Mouse (Mus musculus): ENCODE data around the gene Ddx46.

DNA sequence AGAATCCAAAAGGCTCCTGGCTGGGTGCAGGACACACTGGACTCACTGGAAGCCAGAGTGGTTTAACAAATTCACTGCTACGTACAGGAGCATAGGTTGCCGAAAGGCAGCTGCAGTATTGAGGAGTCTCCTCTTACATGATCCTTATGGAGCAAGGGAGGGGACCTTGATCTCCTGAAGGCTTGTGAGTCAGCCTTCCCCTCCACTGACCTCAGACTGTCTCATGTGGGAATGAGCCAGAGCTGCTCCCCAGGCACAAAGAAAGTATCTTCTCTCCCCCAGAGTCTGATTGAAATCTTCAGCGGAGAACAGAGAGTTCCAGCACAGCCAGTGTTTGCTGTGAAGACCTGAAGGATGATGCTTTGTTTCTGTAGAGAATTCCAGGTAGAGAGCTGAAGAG lies 48.8 kb downstream of the Ddx46 start:
- TF ChIP-seq CTCF (IDR thresholded peaks at IDR 0.05; ENCODE audit: low read depth, low read length) = no peak
- TF ChIP-seq POLR2AphosphoS5 (IDR thresholded peaks at IDR 0.05; ENCODE audit: insufficient replicate concordance, low read depth, low read length) = no peak

Measured in G1E (cell line).